Mouse (Mus musculus) liver, adult 2 months (tissue): ENCODE measurements at regions not wholly inside any gene's neighbourhood (a gene's known extent, or its start where the extent isn't known, plus 50 kb on each side); places are given as distances from the start of the nearest gene placed in this dataset.

Experiments used
- DNase-seq: peaks from one replicate; pipeline ENCODE4 v3.0.0-alpha.2; 2011; ENCODE audit warnings: low read depth, low spot score; ENCODE audit errors: extremely low read depth
- H3K27ac ChIP-seq: fragments of 200-500 bp; replicated peaks from 2 replicates; pipeline ENCODE4 v1.5.1; 2012; ENCODE audit warnings: low read depth, mild to moderate bottlenecking, control low read depth, inconsistent platforms, low read length; ENCODE audit not compliant: insufficient read depth
- H3K27me3 ChIP-seq: fragments of 200-500 bp; 2 replicates; pipeline ENCODE4 v1.6.1; 2012; ENCODE audit warnings: mild to moderate bottlenecking, moderate library complexity, low read length, inconsistent platforms; ENCODE audit not compliant: control insufficient read depth, insufficient read depth
- H3K36me3 ChIP-seq: fragments of 200-500 bp; 2 replicates; pipeline ENCODE4 v1.6.1; 2012; ENCODE audit warnings: low read length, inconsistent platforms; ENCODE audit not compliant: control insufficient read depth, insufficient read depth
- H3K4me1 ChIP-seq: fragments of 200-500 bp; 2 replicates; pipeline ENCODE4 v1.6.1; 2011; ENCODE audit warnings: low read length; ENCODE audit not compliant: control insufficient read depth, insufficient read depth
- H3K4me3 ChIP-seq: fragments of 200-500 bp; 2 replicates; pipeline ENCODE4 v1.5.1; 2011; ENCODE audit warnings: low read depth, mild to moderate bottlenecking, control low read depth, low read length, moderate library complexity; ENCODE audit not compliant: insufficient read depth
- H3K79me2 ChIP-seq: fragments of 200-500 bp; 2 replicates; pipeline ENCODE4 v1.6.1; 2012; ENCODE audit warnings: inconsistent platforms, mild to moderate bottlenecking, low read length, moderate library complexity; ENCODE audit not compliant: control insufficient read depth, insufficient read depth
- H3K9ac ChIP-seq: fragments of 200-500 bp; 2 replicates; pipeline ENCODE4 v1.6.1; 2012; ENCODE audit warnings: low read depth, mild to moderate bottlenecking, control low read depth, inconsistent platforms, low read length
- CTCF ChIP-seq: fragments of 200-500 bp; IDR thresholded peaks from 2 replicates; pipeline ENCODE4 v1.5.1; 2011; ENCODE audit warnings: low read depth, low read length, control low read depth
- POLR2A ChIP-seq: fragments of 200-500 bp; IDR thresholded peaks from 2 replicates; pipeline ENCODE4 v1.6.1; 2011; ENCODE audit warnings: low read length, control low read depth; ENCODE audit not compliant: insufficient read depth; ENCODE audit errors: extremely low read depth
- WGBS: fragments of 180-500 bp; shearing (Covaris S2); methylation state at CpG from one replicate; pipeline ENCODE4 v1.1.7; 2018; 5-methylcytosine and 5-hydroxymethylcytosine counted together

GRCm38 (mm10) chr5:133532678-133533077, 566.8 kb upstream of the Castor2 start:
- TF ChIP-seq POLR2A (no peak), CTCF (no peak)
- Histone ChIP-seq H3K9ac (no peak overlapping the region), H3K4me3 (no peak overlapping the region), H3K27me3 (no peaks in the 10 kb centered on the region), H3K79me2 (no peaks in the 10 kb centered on the region), H3K27ac (no peak overlapping the region), H3K36me3 (no peaks in the 10 kb centered on the region), H3K4me1 (no peaks in the 10 kb centered on the region)
- no peak for DNase-seq

GRCm38 (mm10) chr5:133505661-133506060, 593.9 kb upstream of the Castor2 start:
- Histone ChIP-seq H3K27me3 (no peaks in the 10 kb centered on the region; the same call in 1 of the 2 replicates), H3K4me1 (no peaks in the 10 kb centered on the region), H3K79me2 (no peaks in the 10 kb centered on the region), H3K27ac (no peak overlapping the region), H3K36me3 (no peaks in the 10 kb centered on the region), H3K4me3 (no peak overlapping the region), H3K9ac (no peak overlapping the region)
- DNase-seq, result no peak
- WGBS, result 72% methylated on average over 2 of the region's 2 CpGs
- TF ChIP-seq POLR2A (no peak), CTCF (no peak)

- DNase-seq, result peak; percentile 73
- H3K27me3 ChIP-seq, result no peaks in the 10 kb centered on the region
- H3K9ac ChIP-seq, result no peak overlapping the region
- H3K36me3 ChIP-seq, result no peaks in the 10 kb centered on the region
- TF ChIP-seq POLR2A, result no peak
- TF ChIP-seq CTCF, result no peak
- peaks cover 3% of the 10 kb centered on the region for H3K4me1 ChIP-seq
- no peaks in the 10 kb centered on the region for H3K79me2 ChIP-seq
- WGBS, result 20% methylated on average over 5 of the region's 5 CpGs
- H3K27ac ChIP-seq, result no peak overlapping the region
- no peak overlapping the region for H3K4me3 ChIP-seq
These were observed 611.7 kb upstream of the Castor2 start for GRCm38 (mm10) chr5:133487806-133488290.

- Histone ChIP-seq H3K9ac (no peak overlapping the region), H3K36me3 (no peaks in the 10 kb centered on the region), H3K79me2 (no peaks in the 10 kb centered on the region), H3K27ac (no peak overlapping the region), H3K4me3 (no peak overlapping the region), H3K27me3 (no peaks in the 10 kb centered on the region), H3K4me1 (no peaks in the 10 kb centered on the region)
- DNase-seq, result no peak
- WGBS, result 79% methylated on average over 14 of the region's 14 CpGs
- no peak for TF ChIP-seq POLR2A
These were observed 617.0 kb upstream of the Castor2 start for GRCm38 (mm10) chr5:133482291-133483086.

- 88% methylated on average over 6 of the region's 6 CpGs for WGBS
- no peaks in the 10 kb centered on the region for H3K36me3 ChIP-seq
- no peaks in the 10 kb centered on the region for H3K27me3 ChIP-seq
- TF ChIP-seq POLR2A, result no peak
- no peak for TF ChIP-seq CTCF
- DNase-seq, result no peak
- H3K27ac ChIP-seq, result no peak overlapping the region
- no peaks in the 10 kb centered on the region for H3K4me1 ChIP-seq
- H3K79me2 ChIP-seq, result no peaks in the 10 kb centered on the region
- no peak overlapping the region for H3K9ac ChIP-seq
- H3K4me3 ChIP-seq, result no peak overlapping the region
These were observed 620.3 kb upstream of the Castor2 start for GRCm38 (mm10) chr5:133479205-133479604.

GRCm38 (mm10) chr5:133453349-133454049, 646.0 kb upstream of the Castor2 start:
- TF ChIP-seq POLR2A (no peak), CTCF (no peak)
- Histone ChIP-seq H3K36me3 (no peaks in the 10 kb centered on the region), H3K27ac (no peak overlapping the region), H3K9ac (no peak overlapping the region), H3K79me2 (no peaks in the 10 kb centered on the region), H3K4me3 (no peak overlapping the region), H3K27me3 (no peaks in the 10 kb centered on the region), H3K4me1 (no peaks in the 10 kb centered on the region)
- DNase-seq, result no peak
- 72% methylated on average over 7 of the region's 7 CpGs for WGBS
